Mouse (Mus musculus) neutrophil, adult 5-6 weeks (primary cell): Measurements from ENCODE around the gene Olfr1344. TPM values are rescaled to one million over a fixed set of nuclear protein-coding genes. Genes with fewer than 3 reads are reported as not detected.
"Not testable (repeated sequence)": the region's sequence is repeated elsewhere in the genome, so short reads cannot be mapped to it uniquely, and the experiment has no call there.

Source experiments
- ATAC-seq: fragments of 151-379, 151-347 bp; 2 replicates; pipeline ENCODE4 v1.8.0; 2017; ENCODE audit warnings: mild to moderate bottlenecking, moderate TSS enrichment; ENCODE audit not compliant: insufficient number of reproducible peaks, poor library complexity, low FRiP score, severe bottlenecking; ENCODE audit errors: extremely low read depth
- total RNA-seq: library from RNA; stranded (forward); fragments of 200-1000 nt; gene quantifications from 2 replicates; pipeline ENCODE4 v1.2.3, GENCODE M21; 2017

Olfr1344 gene
- total RNA-seq = not detected in 2 replicates

DNA sequence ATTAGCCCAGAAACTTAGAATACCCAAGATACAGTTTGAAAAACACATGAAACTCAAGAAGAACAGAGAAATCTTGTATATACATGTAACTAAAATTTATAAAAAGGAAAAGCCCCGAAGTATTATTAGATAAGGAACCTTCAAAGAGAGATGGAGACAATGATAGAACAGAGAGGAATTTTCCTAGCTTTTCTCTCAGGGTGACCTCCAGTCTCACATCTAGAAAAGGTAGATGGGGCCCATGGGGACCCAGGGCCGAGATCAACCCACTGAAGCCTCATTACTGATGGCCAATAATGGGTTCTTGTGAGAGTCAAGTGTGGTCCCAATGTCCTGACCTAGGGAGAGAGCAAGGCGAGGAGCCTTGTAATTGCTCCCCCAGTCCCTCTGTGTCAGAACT, at the start of gene Olfr1344:
TSS of gene Olfr1344 (plus strand) at position 301 of the 400 bp plus-strand sequence.
- ATAC-seq = no peak

DNA sequence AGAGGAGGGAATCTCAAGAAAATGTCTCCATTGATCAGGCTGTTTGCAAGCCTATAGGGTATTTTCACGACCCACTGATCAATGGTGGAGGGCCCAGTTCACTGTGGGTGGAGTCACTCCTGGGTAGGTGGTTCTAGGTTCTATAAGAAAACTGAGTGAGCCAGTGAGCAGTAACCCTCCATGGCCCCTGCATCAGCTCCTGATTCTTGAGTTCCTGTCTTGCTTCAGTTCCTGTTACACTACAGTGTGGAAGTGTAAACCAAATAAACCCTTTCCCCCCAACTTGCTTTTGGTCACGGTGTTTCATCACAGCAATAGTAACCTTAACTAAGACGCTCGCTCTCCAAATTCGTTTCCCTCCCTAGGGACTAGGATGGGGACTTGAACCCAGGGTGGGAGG, 49.5 kb upstream of the Olfr1344 start:
- ATAC-seq = no peak

- ATAC-seq = no peak
These were observed 49.0 kb upstream of the Olfr1344 start for GRCm38 (mm10) chr7:6389449-6389848.

- peak; percentile 81; the same call in 1 of the 2 replicates for ATAC-seq
These were observed 40.2 kb upstream of the Olfr1344 start, which contains the start of gene Smim17 for GRCm38 (mm10) chr7:6397996-6398975. Gene Smim17, plus strand, starts transcription at chr7:6398715.

DNA sequence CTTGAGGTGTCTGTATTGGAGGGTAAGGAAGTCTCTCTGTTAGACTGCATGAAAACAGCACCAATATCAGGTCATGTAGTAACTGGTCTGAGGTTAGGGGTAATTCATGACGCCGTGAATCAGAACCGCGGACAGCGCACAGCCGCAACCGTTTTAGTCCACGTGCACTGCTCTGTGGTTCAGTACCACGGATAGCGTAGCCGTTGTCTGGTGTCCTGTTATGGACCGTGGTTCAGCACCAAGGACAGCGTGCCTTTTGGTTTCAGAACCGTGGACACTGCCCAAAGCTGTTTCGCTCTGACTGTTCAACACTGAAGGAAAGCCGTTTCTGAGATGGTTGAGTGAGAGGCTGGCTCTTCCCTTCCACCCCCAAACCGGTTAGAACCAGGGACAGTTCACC, 28.4 kb upstream of the Olfr1344 start, which contains the start of gene Gm20715:
TSS of gene Gm20715 (plus strand) at position 235 of the 400 bp plus-strand sequence.
- peak; percentile 71; the same call in 1 of the 2 replicates for ATAC-seq

GRCm38 (mm10) chr7:6414626-6415441, 23.7 kb upstream of the Olfr1344 start:
- ATAC-seq = no peak

DNA sequence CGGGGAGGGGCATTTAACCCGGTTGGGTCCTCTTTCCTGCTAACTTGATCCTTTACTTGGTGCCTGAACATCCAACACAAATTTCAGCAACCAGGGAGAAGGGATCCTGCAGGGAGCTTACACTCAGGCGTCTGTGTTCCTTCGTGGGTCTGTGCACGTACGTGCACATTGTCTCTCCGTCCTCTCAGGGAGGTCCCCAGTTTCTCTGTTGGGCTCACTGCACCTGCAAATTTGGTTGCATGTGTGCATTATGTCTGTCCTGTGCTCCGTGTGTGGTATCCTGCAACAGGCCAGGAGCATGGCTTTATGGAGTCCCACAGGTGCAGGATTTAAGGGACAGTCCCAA, 23.1 kb upstream of the Olfr1344 start:
- ATAC-seq = no peak

DNA sequence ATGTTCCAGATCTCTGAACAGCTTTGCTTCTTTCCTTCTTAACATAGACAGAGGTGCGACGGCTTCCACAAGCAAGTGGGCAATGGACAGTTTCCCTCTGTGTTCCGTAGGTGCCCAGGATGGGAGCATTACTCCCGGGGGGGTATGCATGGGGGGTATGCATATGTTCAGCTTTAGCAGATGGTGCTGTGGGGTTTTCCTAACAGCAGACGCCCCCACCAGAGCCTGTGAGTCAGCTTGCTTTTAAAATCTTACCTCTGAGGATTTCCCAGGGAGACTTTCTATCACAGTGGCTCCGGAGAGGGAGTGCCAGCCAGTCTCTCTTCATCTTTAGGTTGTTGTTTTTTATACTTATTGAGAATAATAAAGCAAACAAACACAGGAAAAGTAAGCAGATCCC, 18.6 kb upstream of the Olfr1344 start:
- no peak for ATAC-seq

DNA sequence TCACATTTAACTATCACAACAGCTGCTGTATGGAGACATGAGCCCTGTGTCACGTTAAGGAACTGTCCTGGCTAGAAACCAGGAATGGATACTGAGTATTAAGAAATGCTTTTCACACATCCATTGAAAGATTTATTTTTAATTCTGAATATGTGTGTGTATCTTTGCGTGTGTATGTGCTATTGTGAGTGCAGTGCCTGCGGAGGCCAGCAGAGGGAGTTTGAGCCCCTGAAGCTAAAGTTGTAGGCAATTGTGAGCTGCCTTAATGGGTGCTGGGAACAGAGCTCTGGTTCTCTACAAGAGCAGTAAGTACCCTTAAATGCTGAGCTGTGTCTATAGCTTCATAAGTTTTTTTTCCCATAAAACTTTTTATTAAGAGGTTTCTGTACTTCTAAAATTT, 9.1 kb upstream of the Olfr1344 start:
- no peak for ATAC-seq

GRCm38 (mm10) chr7:6430342-6430741, 8.1 kb upstream of the Olfr1344 start:
- ATAC-seq = peak; percentile 48; the same call in 1 of the 2 replicates

DNA sequence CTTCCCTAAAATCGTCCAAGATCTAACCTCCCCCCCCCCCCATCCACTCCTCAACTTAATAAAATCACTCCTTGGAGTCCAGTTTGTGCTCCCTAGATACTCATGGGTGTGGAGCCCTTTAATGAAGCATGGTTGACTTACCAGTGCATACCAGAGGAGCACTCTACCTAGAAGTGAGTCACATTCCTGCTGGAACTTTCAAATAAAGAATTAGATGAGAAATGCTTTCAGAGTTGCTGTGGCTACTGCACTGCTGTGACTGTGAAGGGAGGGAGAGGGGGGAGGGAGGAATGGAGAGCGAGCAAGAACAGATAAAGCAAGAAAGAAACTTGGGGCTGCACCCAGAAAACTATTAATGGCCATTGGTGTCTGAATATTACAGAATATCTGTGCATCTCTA, 2.7 kb downstream of the Olfr1344 start:
- no peak for ATAC-seq

- no peak for ATAC-seq
These were observed 9.3 kb downstream of the Olfr1344 start for GRCm38 (mm10) chr7:6447771-6448170.

DNA sequence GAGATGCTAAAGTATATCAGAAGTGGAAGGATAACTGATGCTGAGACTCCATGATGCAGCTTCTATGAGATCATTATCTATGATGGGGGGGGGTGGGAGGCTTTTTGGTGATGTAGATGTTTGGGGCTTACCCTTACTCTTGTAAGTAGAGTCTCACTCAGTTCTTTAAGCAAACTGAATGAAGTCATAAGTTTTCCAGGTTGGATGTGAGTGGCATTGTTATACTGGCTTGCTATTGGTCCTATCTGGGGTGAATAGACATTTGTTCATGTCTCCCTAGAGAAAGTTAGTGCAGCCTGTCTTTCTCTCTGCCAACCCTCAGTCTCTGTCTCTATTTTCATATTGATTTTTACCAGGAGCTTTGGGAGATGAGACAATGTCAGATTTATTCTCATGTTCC, 17.4 kb downstream of the Olfr1344 start, which contains the start of gene Olfr1336:
TSS of gene Olfr1336 (plus strand) at position 301 of the 400 bp plus-strand sequence.
- ATAC-seq = no peak

DNA sequence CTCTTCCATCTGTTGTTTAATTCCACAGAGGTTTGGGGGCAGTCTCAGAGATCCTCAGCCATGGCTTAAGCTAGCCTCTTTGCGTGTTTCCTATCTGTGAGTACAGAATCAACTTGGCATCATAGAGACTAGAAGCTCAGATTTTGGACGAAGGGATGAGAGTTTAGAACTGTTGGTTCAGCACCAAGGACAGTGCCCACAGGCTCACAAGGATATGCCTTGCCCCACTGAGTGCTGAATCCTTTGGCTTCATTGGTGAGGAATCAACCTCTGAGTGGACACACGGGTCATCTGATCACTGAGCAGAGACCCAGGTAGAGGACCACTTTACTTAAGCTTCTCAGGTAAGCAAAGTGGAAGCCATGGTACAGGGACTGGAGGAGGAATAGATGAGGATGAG, 17.9 kb downstream of the Olfr1344 start:
- no peak for ATAC-seq

GRCm38 (mm10) chr7:6466951-6467350, 28.5 kb downstream of the Olfr1344 start, which contains the start of gene Olfr1346:
Gene Olfr1346, plus strand, starts transcription at chr7:6467101.
- ATAC-seq = no peak

DNA sequence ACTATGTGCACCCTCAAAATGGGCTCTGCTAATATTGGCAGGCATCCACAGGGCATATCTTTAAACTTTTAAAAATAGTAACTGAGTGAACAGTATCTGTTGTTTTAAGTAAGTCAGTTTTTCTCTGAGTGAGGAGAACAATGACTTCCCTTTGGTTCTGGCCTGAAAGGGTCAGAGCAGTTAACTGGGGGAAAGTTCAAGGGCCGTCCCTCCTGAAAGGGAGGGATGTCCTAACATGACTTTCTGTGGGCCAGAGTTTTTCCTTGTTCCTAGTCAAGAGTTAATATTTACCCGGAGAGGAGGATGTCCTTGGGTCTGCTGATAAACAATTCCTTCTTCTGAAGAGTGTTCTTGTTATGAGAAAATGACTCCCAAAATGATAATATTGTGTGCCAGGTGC, 39.1 kb downstream of the Olfr1344 start:
- not testable (repeated sequence) for ATAC-seq

GRCm38 (mm10) chr7:6486841-6487240, 48.4 kb downstream of the Olfr1344 start, which contains the start of gene Olfr5:
Gene Olfr5, minus strand, starts transcription at chr7:6486941.
- no peak for ATAC-seq
